Mouse (Mus musculus) lung, embryonic 14.5 days (tissue): ENCODE data around the gene Evx1. TPM values are rescaled to one million over a fixed set of nuclear protein-coding genes. Genes with fewer than 3 reads are reported as not detected.

ENCODE experiments used
- ATAC-seq: fragments of 200-750 bp; cut with Nextera tagmentation; 2 replicates; pipeline ENCODE4 v1.8.0; 2017; ENCODE audit warnings: mild to moderate bottlenecking, moderate TSS enrichment, moderate library complexity; ENCODE audit not compliant: insufficient read depth
- DNase-seq: peaks from one replicate; pipeline ENCODE4 v3.0.0-alpha.2; 2015
- H3K27ac ChIP-seq: fragments of 300-500 bp; sonication (generic); 2 replicates; pipeline ENCODE4 v1.5.1; 2014; ENCODE audit warnings: low read depth, mild to moderate bottlenecking, moderate library complexity
- H3K27me3 ChIP-seq: fragments of 300-500 bp; sonication (generic); 2 replicates; pipeline ENCODE4 v1.6.1; 2014; ENCODE audit warnings: low read length, control low read depth; ENCODE audit not compliant: insufficient read depth
- H3K36me3 ChIP-seq: fragments of 300-500 bp; sonication (generic); 2 replicates; pipeline ENCODE4 v1.6.1; 2014; ENCODE audit warnings: control low read depth; ENCODE audit not compliant: insufficient read depth
- H3K4me1 ChIP-seq: fragments of 300-500 bp; sonication (generic); 2 replicates; pipeline ENCODE4 v1.6.1; 2014; ENCODE audit warnings: antibody characterized with exemption, control low read depth; ENCODE audit not compliant: insufficient read depth
- H3K4me2 ChIP-seq: fragments of 300-500 bp; sonication (generic); 2 replicates; pipeline ENCODE4 v1.6.1; 2014; ENCODE audit warnings: mild to moderate bottlenecking
- H3K4me3 ChIP-seq: fragments of 300-500 bp; sonication (generic); 2 replicates; pipeline ENCODE4 v1.5.1; 2014; ENCODE audit warnings: low read depth, low read length
- H3K9ac ChIP-seq: fragments of 300-500 bp; sonication (generic); 2 replicates; pipeline ENCODE4 v1.6.1; 2014
- H3K9me3 ChIP-seq: fragments of 300-500 bp; sonication (generic); 2 replicates; pipeline ENCODE4 v1.6.1; 2016; ENCODE audit warnings: low read depth, low read length, control low read depth
- CTCF ChIP-seq: IDR thresholded peaks from 2 replicates; pipeline ENCODE4 v1.5.1; 2016; ENCODE audit warnings: antibody characterized with exemption, low read depth
- WGBS: fragments of 180-500 bp; shearing (Covaris S2); extraction: QIAGEN DNeasy Blood & Tissue Kit; methylation state at CpG from one replicate; pipeline ENCODE4 v1.1.7; 2014; 5-methylcytosine and 5-hydroxymethylcytosine counted together
- polyA plus RNA-seq: library from polyadenylated mRNA; unstranded; fragments of >200 nt; fragmentation: Nextera tagmentation; extraction: Ambion mirVana; gene quantifications from 2 replicates; pipeline ENCODE4 v1.2.1, GENCODE M21; 2014

Gene Evx1
- polyA plus RNA-seq, 1 experiment from 2014 or later: not detected

GRCm38 (mm10) chr6:52274576-52274975 lies 38.7 kb upstream of the Evx1 start:
- no peak for DNase-seq
- ATAC-seq: no peak
- no peak overlapping the region for H3K4me2 ChIP-seq
- peaks cover 89% of the 10 kb centered on the region for H3K27me3 ChIP-seq
- no peak overlapping the region for H3K4me3 ChIP-seq
- TF ChIP-seq CTCF: no peak
- no peak overlapping the region for H3K27ac ChIP-seq
- no peaks in the 10 kb centered on the region for H3K36me3 ChIP-seq
- WGBS: 7% methylated on average over 11 of the region's 11 CpGs
- H3K9ac ChIP-seq: no peak overlapping the region
- H3K9me3 ChIP-seq: no peaks in the 10 kb centered on the region
- no peaks in the 10 kb centered on the region for H3K4me1 ChIP-seq

GRCm38 (mm10) chr6:52275563-52276280 lies 37.6 kb upstream of the Evx1 start:
- ATAC-seq: no peak
- H3K4me2 ChIP-seq: no peak overlapping the region
- H3K4me1 ChIP-seq: no peaks in the 10 kb centered on the region
- peaks cover 78% of the 10 kb centered on the region for H3K27me3 ChIP-seq
- 11% methylated on average over 8 of the region's 8 CpGs for WGBS
- DNase-seq: no peak
- H3K4me3 ChIP-seq: no peak overlapping the region
- no peak overlapping the region for H3K27ac ChIP-seq
- H3K36me3 ChIP-seq: no peaks in the 10 kb centered on the region
- TF ChIP-seq CTCF: no peak
- H3K9me3 ChIP-seq: no peaks in the 10 kb centered on the region
- no peak overlapping the region for H3K9ac ChIP-seq

GRCm38 (mm10) chr6:52276382-52276781 lies 36.9 kb upstream of the Evx1 start:
- Histone ChIP-seq H3K36me3 (no peaks in the 10 kb centered on the region), H3K9ac (no peak overlapping the region), H3K4me2 (no peak overlapping the region), H3K9me3 (no peaks in the 10 kb centered on the region), H3K27ac (no peak overlapping the region), H3K27me3 (peaks cover 71% of the 10 kb centered on the region), H3K4me1 (no peaks in the 10 kb centered on the region), H3K4me3 (no peak overlapping the region)
- WGBS: 5% methylated on average over 6 of the region's 6 CpGs
- ATAC-seq (no peak), DNase-seq (no peak)
- no peak for TF ChIP-seq CTCF

- no peak overlapping the region for H3K9ac ChIP-seq
- DNase-seq: no peak
- H3K9me3 ChIP-seq: no peaks in the 10 kb centered on the region
- 9% methylated on average over 5 of the region's 5 CpGs for WGBS
- TF ChIP-seq CTCF: no peak
- no peak overlapping the region for H3K27ac ChIP-seq
- no peak overlapping the region for H3K4me2 ChIP-seq
- no peaks in the 10 kb centered on the region for H3K36me3 ChIP-seq
- peaks cover 66% of the 10 kb centered on the region for H3K27me3 ChIP-seq
- no peak overlapping the region for H3K4me3 ChIP-seq
- ATAC-seq: no peak
- H3K4me1 ChIP-seq: no peaks in the 10 kb centered on the region
Observed at GRCm38 (mm10) chr6:52276920-52277319, 36.4 kb upstream of the Evx1 start.

GRCm38 (mm10) chr6:52281084-52281483 lies 32.2 kb upstream of the Evx1 start:
- Histone ChIP-seq H3K4me1 (no peaks in the 10 kb centered on the region), H3K4me2 (no peak overlapping the region), H3K4me3 (no peak overlapping the region), H3K9me3 (no peaks in the 10 kb centered on the region), H3K27ac (no peak overlapping the region), H3K36me3 (no peaks in the 10 kb centered on the region), H3K9ac (no peak overlapping the region), H3K27me3 (peaks cover 30% of the 10 kb centered on the region)
- WGBS: 55% methylated on average over 12 of the region's 12 CpGs
- DNase-seq: no peak
- no peak for TF ChIP-seq CTCF
- no peak for ATAC-seq

- WGBS: 82% methylated on average over 5 of the region's 5 CpGs
- Histone ChIP-seq H3K9me3 (no peaks in the 10 kb centered on the region), H3K36me3 (no peaks in the 10 kb centered on the region), H3K27ac (no peak overlapping the region), H3K27me3 (peaks cover 17% of the 10 kb centered on the region), H3K4me2 (no peak overlapping the region), H3K4me3 (no peak overlapping the region), H3K4me1 (no peaks in the 10 kb centered on the region), H3K9ac (no peak overlapping the region)
- DNase-seq: no peak
- ATAC-seq: no peak
- no peak for TF ChIP-seq CTCF
Observed at GRCm38 (mm10) chr6:52283896-52284295, 29.4 kb upstream of the Evx1 start.

- Histone ChIP-seq H3K36me3 (no peaks in the 10 kb centered on the region), H3K27ac (no peak overlapping the region), H3K27me3 (peaks cover 63% of the 10 kb centered on the region), H3K4me1 (no peaks in the 10 kb centered on the region), H3K9me3 (no peaks in the 10 kb centered on the region), H3K9ac (no peak overlapping the region), H3K4me3 (no peak overlapping the region), H3K4me2 (no peak overlapping the region)
- WGBS: 19% methylated on average over 12 of the region's 12 CpGs
- ATAC-seq (no peak), DNase-seq (no peak)
- no peak for TF ChIP-seq CTCF
Observed at GRCm38 (mm10) chr6:52290186-52290585, 23.1 kb upstream of the Evx1 start.
